Mouse (Mus musculus) olfactory bulb, adult 2 months (tissue): ENCODE data around the gene Ubl7.

Experiments used
- CTCF ChIP-seq: fragments of 200-500 bp; IDR thresholded peaks from 2 replicates; pipeline ENCODE4 v1.5.1; 2012; ENCODE audit warnings: low read depth, mild to moderate bottlenecking, low read length, moderate library complexity; ENCODE audit not compliant: insufficient read depth
- POLR2A ChIP-seq: fragments of 200-500 bp; IDR thresholded peaks from 2 replicates; pipeline ENCODE4 v1.6.1; 2012; ENCODE audit warnings: mild to moderate bottlenecking, low read depth, low read length, moderate library complexity; ENCODE audit not compliant: insufficient read depth

- TF ChIP-seq CTCF (no peak), POLR2A (no peak)
These were observed 53.2 kb downstream of the Ubl7 start for GRCm38 (mm10) chr9:57963998-57964395.
